Mouse (Mus musculus) hindbrain, embryonic 12.5 days (tissue): ENCODE data around the gene Dnah7c. TPM values are rescaled to one million over a fixed set of nuclear protein-coding genes. Genes with fewer than 3 reads are reported as not detected.

Experiments used
- ATAC-seq: fragments of 200-750 bp; cut with Nextera tagmentation; 2 replicates; pipeline ENCODE4 v1.8.0; 2017; ENCODE audit warnings: moderate TSS enrichment; ENCODE audit not compliant: low FRiP score
- H3K27ac ChIP-seq: fragments of 300-500 bp; sonication (generic); 2 replicates; pipeline ENCODE4 v1.5.1; 2016; ENCODE audit warnings: mild to moderate bottlenecking
- H3K27me3 ChIP-seq: fragments of 300-500 bp; sonication (generic); 2 replicates; pipeline ENCODE4 v1.6.1; 2016; ENCODE audit warnings: mild to moderate bottlenecking
- H3K36me3 ChIP-seq: fragments of 300-500 bp; sonication (generic); 2 replicates; pipeline ENCODE4 v1.6.1; 2016; ENCODE audit warnings: mild to moderate bottlenecking
- H3K4me1 ChIP-seq: fragments of 300-500 bp; sonication (generic); 2 replicates; pipeline ENCODE4 v1.6.1; 2016
- H3K4me2 ChIP-seq: fragments of 300-500 bp; sonication (generic); replicated peaks from 2 replicates; pipeline ENCODE4 v1.6.1; 2016; ENCODE audit warnings: mild to moderate bottlenecking
- H3K4me3 ChIP-seq: fragments of 300-500 bp; sonication (generic); 2 replicates; pipeline ENCODE4 v1.5.1; 2016; ENCODE audit warnings: mild to moderate bottlenecking
- H3K9ac ChIP-seq: fragments of 300-500 bp; sonication (generic); 2 replicates; pipeline ENCODE4 v1.6.1; 2016; ENCODE audit warnings: mild to moderate bottlenecking, moderate library complexity
- H3K9me3 ChIP-seq: fragments of 300-500 bp; sonication (generic); replicated peaks from 2 replicates; pipeline ENCODE4 v1.6.1; 2016; ENCODE audit warnings: mild to moderate bottlenecking
- WGBS: fragments of 180-500 bp; shearing (Covaris S2); methylation state at CpG from one replicate; pipeline ENCODE4 v1.1.7; 2016; 5-methylcytosine and 5-hydroxymethylcytosine counted together
- polyA plus RNA-seq: library from polyadenylated mRNA; unstranded; fragments of >200 nt; fragmentation: Nextera tagmentation; extraction: Ambion mirVana; gene quantifications from 2 replicates; pipeline ENCODE4 v1.2.1, GENCODE M21; 2016

Gene Dnah7c
- polyA plus RNA-seq, 1 experiment from 2014 or later: 0.19 TPM

DNA sequence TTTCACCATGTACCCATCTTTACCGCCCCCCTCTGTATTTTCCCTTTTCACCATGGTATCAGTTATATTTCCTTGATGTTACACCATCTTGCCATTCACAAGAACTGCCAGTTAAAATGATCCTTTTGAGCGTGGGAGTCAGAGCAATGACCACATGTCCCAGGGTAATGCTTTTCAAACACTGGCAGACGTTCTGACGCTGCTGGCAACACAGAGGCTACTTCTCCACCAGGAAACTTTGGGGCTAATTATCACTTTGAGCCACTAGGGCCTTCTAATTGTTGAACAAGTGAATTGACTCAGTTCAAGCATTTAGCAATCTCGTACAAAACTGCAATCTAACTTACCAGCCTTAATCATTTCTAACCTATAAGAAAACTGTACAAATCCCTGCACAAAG, 419.8 kb downstream of the Dnah7c start:
- no peak overlapping the region for H3K9ac ChIP-seq
- H3K4me3 ChIP-seq: no peak overlapping the region
- no peaks in the 10 kb centered on the region for H3K27me3 ChIP-seq
- WGBS: 50% methylated on average over 5 of the region's 5 CpGs
- no peaks in the 10 kb centered on the region for H3K36me3 ChIP-seq
- peaks cover 5% of the 10 kb centered on the region for H3K4me1 ChIP-seq
- no peak overlapping the region for H3K4me2 ChIP-seq
- ATAC-seq: no peak
- H3K9me3 ChIP-seq: no peaks in the 10 kb centered on the region
- no peak overlapping the region for H3K27ac ChIP-seq

DNA sequence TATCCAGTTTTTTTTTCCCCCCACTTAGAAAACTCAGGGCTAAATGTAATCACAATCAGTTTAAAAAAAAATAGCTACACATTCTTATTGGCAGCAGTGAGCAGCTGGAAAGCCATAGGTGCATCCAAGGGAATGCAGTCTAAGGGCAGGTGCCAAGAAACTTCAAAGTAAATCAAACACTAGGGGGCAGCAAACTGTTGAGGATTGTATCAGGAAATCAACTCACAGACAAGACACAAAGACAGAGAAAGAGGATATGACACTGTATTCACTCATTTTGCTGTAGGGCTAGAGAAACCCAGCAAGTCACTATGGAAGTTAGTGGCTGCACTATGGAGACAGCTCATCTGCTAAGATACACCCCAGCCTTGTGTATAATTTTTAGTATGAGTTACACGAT, 424.4 kb downstream of the Dnah7c start:
- no peak overlapping the region for H3K4me3 ChIP-seq
- ATAC-seq: no peak
- H3K36me3 ChIP-seq: no peaks in the 10 kb centered on the region
- no peak overlapping the region for H3K4me2 ChIP-seq
- H3K27ac ChIP-seq: peak overlapping the region; percentile 30; the same call in 1 of the 2 replicates
- WGBS: 77% methylated on average over 1 of the region's 1 CpGs
- no peaks in the 10 kb centered on the region for H3K27me3 ChIP-seq
- peaks cover 24% of the 10 kb centered on the region for H3K4me1 ChIP-seq
- no peaks in the 10 kb centered on the region for H3K9me3 ChIP-seq
- H3K9ac ChIP-seq: no peak overlapping the region

DNA sequence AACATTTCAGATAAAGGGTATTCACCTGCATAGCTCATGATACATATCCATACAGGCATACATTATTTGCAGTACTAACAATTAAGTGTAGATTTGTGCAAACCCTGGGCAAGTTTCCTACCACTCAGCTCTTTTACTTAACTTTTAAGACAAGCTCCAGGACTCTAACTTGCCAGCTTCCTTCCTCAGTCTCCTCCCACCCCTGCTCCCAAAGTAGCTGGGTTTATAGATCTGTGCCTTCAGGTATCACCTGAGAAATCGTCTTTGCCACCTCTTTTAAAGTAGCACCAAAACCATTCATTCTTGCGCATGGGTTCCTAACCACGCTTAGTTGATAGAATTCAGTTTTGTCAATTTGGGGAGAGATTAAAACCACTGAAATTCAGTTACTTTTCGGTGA, 426.2 kb downstream of the Dnah7c start:
- Histone ChIP-seq H3K27me3 (no peaks in the 10 kb centered on the region), H3K36me3 (no peaks in the 10 kb centered on the region), H3K4me1 (peaks cover 22% of the 10 kb centered on the region), H3K4me3 (no peak overlapping the region; the same call in 1 of the 2 replicates), H3K9me3 (no peaks in the 10 kb centered on the region), H3K4me2 (peak overlapping the region; percentile 59), H3K27ac (no peak overlapping the region), H3K9ac (no peak overlapping the region)
- 69% methylated on average over 4 of the region's 4 CpGs for WGBS
- ATAC-seq: no peak

DNA sequence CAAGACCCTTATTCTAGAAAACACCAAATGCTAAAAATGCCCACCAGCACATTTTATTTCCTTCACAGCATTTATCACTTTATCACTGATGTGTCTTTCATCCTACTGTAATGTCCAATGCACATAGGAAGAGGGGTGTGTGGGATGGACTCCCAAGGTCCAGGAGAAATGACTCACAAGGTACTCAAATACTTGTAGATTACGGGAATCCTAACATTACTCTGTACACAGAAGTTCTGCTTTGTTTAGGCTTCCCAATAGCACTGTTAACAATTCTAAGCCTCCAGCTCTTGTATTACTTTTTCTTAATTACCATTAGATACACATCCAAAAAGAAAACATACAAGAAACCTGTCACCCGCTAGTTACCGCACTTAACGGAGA, 426.8 kb downstream of the Dnah7c start:
- Histone ChIP-seq H3K27me3 (no peaks in the 10 kb centered on the region), H3K4me2 (peak overlapping the region; percentile 59), H3K36me3 (no peaks in the 10 kb centered on the region), H3K27ac (peak overlapping the region; percentile 99; the same call in 1 of the 2 replicates), H3K9me3 (no peaks in the 10 kb centered on the region), H3K4me1 (peaks cover 22% of the 10 kb centered on the region), H3K4me3 (peak overlapping the region; percentile 94), H3K9ac (peak overlapping the region; percentile 99)
- ATAC-seq: no peak
- 3% methylated on average over 4 of the region's 4 CpGs for WGBS

DNA sequence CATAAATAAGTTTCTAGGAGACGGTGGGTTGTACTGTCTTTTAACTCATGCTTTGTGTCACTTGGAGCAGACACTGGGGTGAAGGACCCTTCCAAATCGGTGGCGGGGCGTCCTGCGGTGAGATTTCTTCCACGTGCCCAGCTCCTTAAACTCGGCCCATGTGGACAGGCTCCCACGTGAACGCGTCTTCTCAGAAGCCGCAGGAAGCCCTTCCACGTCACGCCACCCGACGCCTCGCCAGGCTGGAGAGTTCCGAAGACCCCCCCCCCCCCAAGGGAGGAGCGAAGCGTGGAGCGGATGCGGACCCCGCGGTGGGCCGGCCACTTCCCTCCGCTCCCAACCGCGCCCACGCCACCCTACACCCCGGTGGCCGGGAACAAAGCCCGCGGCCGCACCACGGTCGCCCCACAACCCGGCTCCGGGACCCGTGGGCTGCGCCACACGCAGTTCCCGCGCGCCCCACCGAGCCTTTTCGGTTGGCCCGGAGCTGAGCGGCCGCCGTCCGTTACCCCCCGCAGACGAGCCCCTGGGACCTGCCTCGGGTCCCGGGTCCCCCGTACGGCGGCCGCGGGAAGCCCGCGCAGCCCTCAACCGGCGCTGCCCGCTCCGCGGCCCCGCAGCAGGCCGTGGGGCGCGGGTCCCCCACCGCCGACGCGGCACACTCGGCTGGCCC, 427.3 kb downstream of the Dnah7c start:
- Histone ChIP-seq H3K9ac (peak overlapping the region; percentile 99), H3K36me3 (no peaks in the 10 kb centered on the region), H3K4me3 (peak overlapping the region; percentile 94), H3K27me3 (no peaks in the 10 kb centered on the region), H3K27ac (peak overlapping the region; percentile 99), H3K4me1 (peaks cover 22% of the 10 kb centered on the region), H3K4me2 (peak overlapping the region; percentile 59), H3K9me3 (no peaks in the 10 kb centered on the region)
- peak; percentile 46 for ATAC-seq
- WGBS: under 1% methylated on average over 68 of the region's 75 CpGs

DNA sequence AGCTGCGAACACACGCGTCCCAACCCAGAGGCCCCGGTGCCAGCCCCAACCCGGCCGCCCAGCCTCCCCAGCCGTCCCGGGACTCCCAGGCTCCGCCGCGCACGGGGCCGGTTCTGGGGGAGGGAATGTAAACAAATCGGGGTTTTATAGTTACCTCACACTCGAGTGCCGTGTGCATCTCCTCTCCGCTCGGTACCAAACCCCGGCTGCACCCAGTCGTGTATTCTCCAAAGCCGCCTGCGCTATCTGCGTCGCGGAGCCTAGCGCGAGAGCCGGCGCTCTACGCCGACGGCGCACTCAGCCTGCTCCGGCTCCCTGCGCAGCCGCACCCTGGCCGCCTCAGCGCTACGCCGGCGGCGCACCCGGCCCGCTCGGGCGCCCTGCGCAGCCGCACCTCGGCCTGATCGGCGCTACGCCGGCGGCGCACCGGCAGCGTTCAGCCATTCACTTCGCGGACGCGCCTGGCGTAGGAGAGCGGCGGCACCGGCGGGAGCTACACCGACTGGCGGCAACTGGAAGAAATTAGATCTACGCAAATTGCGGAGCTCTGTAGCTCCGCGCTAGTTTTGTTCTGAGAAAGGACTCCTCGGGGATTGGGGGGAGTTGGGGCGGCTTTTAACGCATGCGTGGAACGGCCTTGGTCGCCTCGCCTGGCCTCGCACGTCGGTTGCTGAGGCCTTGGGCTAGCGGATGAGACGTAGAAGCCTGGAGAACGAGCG, 428.1 kb downstream of the Dnah7c start:
- Histone ChIP-seq H3K27ac (peak overlapping the region; percentile 99), H3K4me2 (peak overlapping the region; percentile 59), H3K9me3 (no peaks in the 10 kb centered on the region), H3K36me3 (no peaks in the 10 kb centered on the region), H3K4me1 (peaks cover 22% of the 10 kb centered on the region), H3K9ac (peak overlapping the region; percentile 99), H3K27me3 (no peaks in the 10 kb centered on the region), H3K4me3 (peak overlapping the region; percentile 94)
- ATAC-seq: peak; percentile 96
- WGBS: under 1% methylated on average over 86 of the region's 86 CpGs

DNA sequence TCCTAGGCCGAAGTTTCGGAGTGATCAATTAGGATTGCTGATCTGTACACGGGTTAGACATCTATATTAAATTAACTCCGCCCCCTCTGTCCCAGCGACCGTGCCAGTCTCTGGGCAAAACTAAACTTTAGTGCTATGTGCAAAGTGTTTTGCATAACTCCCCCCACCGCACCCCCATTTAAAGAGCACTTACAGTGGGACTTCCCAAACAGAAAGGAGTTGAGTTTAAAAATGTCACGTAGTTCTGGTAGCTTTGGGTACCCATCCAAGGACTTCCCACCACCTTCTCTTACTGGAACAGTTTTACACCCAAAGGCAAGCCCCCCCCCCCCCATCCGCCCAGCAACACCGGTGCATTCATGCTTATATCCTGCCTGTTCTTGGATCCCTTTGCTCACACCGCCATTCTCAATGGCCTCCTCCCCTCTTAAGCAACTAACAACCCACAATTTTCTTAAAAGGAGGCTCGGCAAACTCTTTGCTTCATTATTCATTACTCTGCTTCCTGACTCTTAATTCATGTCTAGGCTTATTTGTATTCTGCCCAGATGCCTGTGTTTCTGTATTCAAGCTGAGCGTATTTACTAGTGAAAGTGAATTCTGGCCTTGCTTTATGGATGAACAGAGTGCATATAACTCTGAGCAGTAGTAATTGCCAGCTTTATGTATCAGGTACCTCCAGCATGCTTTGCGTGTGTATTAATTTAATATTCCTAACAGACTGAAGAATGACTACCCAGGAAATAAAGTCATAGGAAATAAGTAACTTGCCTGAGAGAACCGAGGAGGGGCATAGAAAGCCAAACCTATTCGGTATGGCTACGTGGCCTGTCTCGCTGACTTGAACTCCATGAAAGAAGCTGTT, 428.9 kb downstream of the Dnah7c start:
- H3K4me1 ChIP-seq: peaks cover 22% of the 10 kb centered on the region
- H3K27me3 ChIP-seq: no peaks in the 10 kb centered on the region
- H3K27ac ChIP-seq: peak overlapping the region; percentile 99
- peak overlapping the region; percentile 47 for H3K4me2 ChIP-seq
- peak; percentile 15 for ATAC-seq
- peak overlapping the region; percentile 99 for H3K9ac ChIP-seq
- H3K9me3 ChIP-seq: no peaks in the 10 kb centered on the region
- H3K4me3 ChIP-seq: peak overlapping the region; percentile 94
- 27% methylated on average over 18 of the region's 18 CpGs for WGBS
- no peaks in the 10 kb centered on the region for H3K36me3 ChIP-seq

DNA sequence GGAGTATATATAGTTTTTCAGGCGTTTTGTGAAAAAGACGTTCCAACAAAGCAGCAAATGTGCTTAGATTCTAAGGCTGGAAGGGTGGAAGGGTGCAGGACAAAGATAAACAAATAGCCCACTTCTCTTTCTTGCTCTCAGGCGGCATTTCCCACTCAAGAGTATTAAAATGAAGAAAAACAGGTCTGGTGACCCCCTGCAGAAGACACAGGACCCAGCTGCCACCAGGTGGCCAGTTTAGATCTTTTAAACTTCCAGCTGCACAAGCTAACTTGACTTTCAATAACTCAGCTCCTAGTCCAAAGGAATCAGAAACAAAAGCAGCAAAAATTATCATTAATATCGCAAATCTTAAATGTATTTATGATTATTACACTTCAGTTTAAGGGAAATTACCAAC, 431.1 kb downstream of the Dnah7c start:
- WGBS: 54% methylated on average over 4 of the region's 4 CpGs
- Histone ChIP-seq H3K27ac (no peak overlapping the region), H3K4me1 (peaks cover 10% of the 10 kb centered on the region), H3K36me3 (no peaks in the 10 kb centered on the region), H3K4me2 (no peak overlapping the region), H3K27me3 (no peaks in the 10 kb centered on the region), H3K4me3 (no peak overlapping the region), H3K9me3 (no peaks in the 10 kb centered on the region), H3K9ac (no peak overlapping the region)
- no peak for ATAC-seq
